Mouse (Mus musculus): ENCODE measurements around the gene Tnfsf10. TPM values are rescaled to one million over a fixed set of nuclear protein-coding genes. Genes with fewer than 3 reads are reported as not detected.
A peak's percentile ranks its signal among the peaks of the same experiment; 100 is the strongest.
"Not testable (repeated sequence)": the region's sequence is repeated elsewhere in the genome, so short reads cannot be mapped to it uniquely, and the experiment has no call there.

Gene Tnfsf10
- polyA plus RNA-seq, 1 experiment from 2014 or later = not detected

DNA sequence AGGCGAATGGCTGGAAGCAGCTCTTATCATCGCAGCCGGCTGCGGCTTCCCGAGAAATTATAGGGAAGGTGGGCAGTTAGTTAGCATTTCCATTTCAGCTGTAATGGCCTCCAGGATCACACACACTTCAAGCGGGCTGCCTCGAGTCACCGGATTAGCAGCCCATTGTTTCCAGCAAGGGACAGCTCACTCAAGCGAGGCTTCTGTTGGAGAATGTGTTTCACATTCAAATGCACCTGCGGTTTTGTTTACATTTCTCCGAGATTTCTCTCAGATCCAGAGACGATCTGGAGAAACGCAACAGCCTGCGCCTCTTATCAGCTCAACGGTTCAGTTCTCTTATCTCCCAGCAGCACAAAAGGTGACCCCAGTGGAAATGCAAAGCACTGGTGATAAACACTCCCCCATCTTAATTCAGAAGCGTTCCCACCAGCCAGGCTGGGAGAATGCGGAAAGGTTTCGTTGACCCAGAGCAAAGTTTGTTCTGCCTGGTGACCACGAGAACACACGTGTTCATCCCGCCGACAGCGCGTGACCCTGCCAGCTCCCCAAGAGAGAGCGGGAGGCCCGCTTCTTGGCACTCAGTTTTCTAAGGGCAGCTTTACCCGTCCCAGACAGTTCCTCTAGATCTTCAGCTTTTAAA, 33.6 kb upstream of the Tnfsf10 start:
- Histone ChIP-seq H3K36me3 (ENCODE audit: control insufficient read depth, insufficient read depth, low read length) (no peaks in the 10 kb centered on the region), H3K9me3 (ENCODE audit: control insufficient read depth, low read length) (no peaks in the 10 kb centered on the region), H3K4me1 (replicated peaks; ENCODE audit: control insufficient read depth, insufficient read depth, low read length) (no peaks in the 10 kb centered on the region; the same call in 1 of the 2 replicates), H3K27me3 (ENCODE audit: control insufficient read depth, insufficient read depth, low read length) (no peaks in the 10 kb centered on the region), H3K27ac (ENCODE audit: low read depth, low read length) (no peak overlapping the region), H3K4me3 (ENCODE audit: low read depth, low read length) (peak overlapping the region; percentile 27), H3K4me2 (replicated peaks; ENCODE audit: low read depth, low read length) (peak overlapping the region; percentile 47), H3K9ac (ENCODE audit: low read depth, low read length) (peak overlapping the region; percentile 50)
- DNase-seq (ENCODE audit: low spot score) = peak; percentile 51
- peak; percentile 55 for ATAC-seq (ENCODE audit: low FRiP score)
- WGBS = 4% methylated on average over 27 of the region's 27 CpGs

DNA sequence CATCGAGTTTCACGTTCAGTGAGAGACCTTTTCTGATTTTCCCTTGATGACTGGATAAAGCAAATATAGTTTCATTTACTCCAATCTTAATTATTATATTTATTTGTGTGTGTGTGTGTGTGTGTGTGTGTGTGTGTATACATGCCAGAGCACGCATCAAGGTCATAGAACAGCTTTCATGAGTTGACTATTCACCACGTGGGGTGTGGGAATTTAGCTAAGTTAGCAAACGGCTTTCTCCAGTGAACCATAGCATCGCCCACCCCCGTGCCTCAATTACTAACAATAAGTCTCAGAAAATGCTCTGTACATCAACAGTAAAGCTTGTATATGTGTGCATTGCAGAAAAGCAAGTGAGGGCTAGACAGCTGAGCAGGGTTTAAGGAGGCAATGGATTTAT, 33.0 kb upstream of the Tnfsf10 start:
- no peak overlapping the region for H3K9ac ChIP-seq (ENCODE audit: low read depth, low read length)
- no peak overlapping the region for H3K27ac ChIP-seq (ENCODE audit: low read depth, low read length)
- ATAC-seq (ENCODE audit: low FRiP score) = peak; percentile 20
- H3K9me3 ChIP-seq (ENCODE audit: control insufficient read depth, low read length) = no peaks in the 10 kb centered on the region
- no peaks in the 10 kb centered on the region for H3K27me3 ChIP-seq (ENCODE audit: control insufficient read depth, insufficient read depth, low read length)
- H3K4me1 ChIP-seq (replicated peaks; ENCODE audit: control insufficient read depth, insufficient read depth, low read length) = no peaks in the 10 kb centered on the region; the same call in 1 of the 2 replicates
- H3K4me2 ChIP-seq (replicated peaks; ENCODE audit: low read depth, low read length) = no peak overlapping the region
- WGBS = 50% methylated on average over 7 of the region's 7 CpGs
- no peak for DNase-seq (ENCODE audit: low spot score)
- H3K4me3 ChIP-seq (ENCODE audit: low read depth, low read length) = no peak overlapping the region
- no peaks in the 10 kb centered on the region for H3K36me3 ChIP-seq (ENCODE audit: control insufficient read depth, insufficient read depth, low read length)

DNA sequence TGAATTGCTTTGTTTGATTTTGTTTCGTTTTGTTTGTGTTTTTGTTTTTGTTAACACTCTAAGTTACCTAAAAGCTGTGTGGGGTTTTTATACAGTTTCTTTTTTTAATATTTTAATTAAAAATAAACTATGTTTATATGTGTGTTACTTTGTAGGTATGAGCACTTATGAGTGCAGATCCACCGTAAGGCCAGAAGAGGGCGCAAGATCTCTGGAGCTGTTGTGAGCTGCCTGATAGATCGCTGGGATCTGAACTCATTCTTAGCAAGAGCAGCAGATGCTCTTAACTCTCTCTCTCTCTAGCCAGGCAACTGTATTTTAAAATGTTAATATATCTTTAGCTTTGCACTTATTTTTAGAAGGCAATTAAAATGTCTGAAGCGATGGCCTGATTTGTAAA, 32.6 kb upstream of the Tnfsf10 start:
- Histone ChIP-seq H3K9me3 (ENCODE audit: control insufficient read depth, low read length) (no peaks in the 10 kb centered on the region), H3K36me3 (ENCODE audit: control insufficient read depth, insufficient read depth, low read length) (no peaks in the 10 kb centered on the region), H3K27me3 (ENCODE audit: control insufficient read depth, insufficient read depth, low read length) (no peaks in the 10 kb centered on the region), H3K4me2 (replicated peaks; ENCODE audit: low read depth, low read length) (no peak overlapping the region), H3K9ac (ENCODE audit: low read depth, low read length) (no peak overlapping the region), H3K27ac (ENCODE audit: low read depth, low read length) (no peak overlapping the region), H3K4me1 (replicated peaks; ENCODE audit: control insufficient read depth, insufficient read depth, low read length) (no peaks in the 10 kb centered on the region; the same call in 1 of the 2 replicates), H3K4me3 (ENCODE audit: low read depth, low read length) (no peak overlapping the region)
- WGBS = 94% methylated on average over 5 of the region's 5 CpGs
- ATAC-seq (ENCODE audit: low FRiP score) (no peak), DNase-seq (ENCODE audit: low spot score) (no peak)

DNA sequence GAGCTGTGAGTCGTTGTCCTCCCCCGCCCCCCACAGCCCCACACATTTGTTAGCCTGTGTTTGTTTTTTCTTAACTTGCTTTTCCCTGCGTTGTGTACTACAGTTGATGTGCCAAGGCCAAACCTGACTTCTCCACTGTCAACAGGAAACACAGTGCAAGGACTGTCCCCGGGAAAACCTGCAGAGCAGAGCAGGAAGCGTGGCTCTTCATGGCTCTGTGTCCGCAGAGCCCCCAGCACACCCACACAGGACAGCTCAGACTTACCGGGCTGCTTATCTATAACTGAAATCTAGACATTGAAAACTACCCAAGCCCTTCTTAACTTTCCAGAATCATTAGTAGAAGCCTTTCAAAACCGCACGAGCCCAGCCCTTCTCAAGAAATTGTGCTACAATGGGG, 31.8 kb upstream of the Tnfsf10 start:
- Histone ChIP-seq H3K9ac (ENCODE audit: low read depth, low read length) (no peak overlapping the region), H3K4me3 (ENCODE audit: low read depth, low read length) (no peak overlapping the region), H3K36me3 (ENCODE audit: control insufficient read depth, insufficient read depth, low read length) (no peaks in the 10 kb centered on the region), H3K27me3 (ENCODE audit: control insufficient read depth, insufficient read depth, low read length) (no peaks in the 10 kb centered on the region), H3K9me3 (ENCODE audit: control insufficient read depth, low read length) (no peaks in the 10 kb centered on the region), H3K4me1 (replicated peaks; ENCODE audit: control insufficient read depth, insufficient read depth, low read length) (no peaks in the 10 kb centered on the region; the same call in 1 of the 2 replicates), H3K27ac (ENCODE audit: low read depth, low read length) (no peak overlapping the region), H3K4me2 (replicated peaks; ENCODE audit: low read depth, low read length) (no peak overlapping the region)
- 79% methylated on average over 9 of the region's 9 CpGs for WGBS
- DNase-seq (ENCODE audit: low spot score) (no peak), ATAC-seq (ENCODE audit: low FRiP score) (no peak)

DNA sequence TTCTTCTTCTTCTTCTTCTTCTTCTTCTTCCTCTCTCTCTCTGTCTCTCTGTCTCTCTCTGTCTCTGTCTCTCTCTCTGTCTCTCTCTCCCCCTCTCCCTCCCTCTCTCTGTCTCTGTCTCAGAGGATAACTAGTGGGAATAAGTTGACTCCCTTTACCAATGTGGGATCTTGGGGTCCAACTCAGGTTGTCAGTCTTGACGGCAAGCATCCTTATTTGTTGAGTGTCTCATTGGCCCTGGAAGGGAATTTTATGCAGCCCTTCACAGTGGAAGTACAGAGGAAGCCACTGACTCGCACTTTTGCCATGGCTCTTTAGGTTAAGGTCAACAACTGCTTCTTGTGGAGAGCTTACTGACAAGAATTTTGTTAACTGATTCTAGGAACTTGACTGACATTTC, 28.5 kb upstream of the Tnfsf10 start:
- no peak for DNase-seq (ENCODE audit: low spot score)
- Histone ChIP-seq H3K4me2 (replicated peaks; ENCODE audit: low read depth, low read length) (no peak overlapping the region), H3K9ac (ENCODE audit: low read depth, low read length) (no peak overlapping the region), H3K9me3 (ENCODE audit: control insufficient read depth, low read length) (no peaks in the 10 kb centered on the region), H3K27me3 (ENCODE audit: control insufficient read depth, insufficient read depth, low read length) (no peaks in the 10 kb centered on the region), H3K4me3 (ENCODE audit: low read depth, low read length) (no peak overlapping the region), H3K36me3 (ENCODE audit: control insufficient read depth, insufficient read depth, low read length) (no peaks in the 10 kb centered on the region), H3K27ac (ENCODE audit: low read depth, low read length) (no peak overlapping the region), H3K4me1 (replicated peaks; ENCODE audit: control insufficient read depth, insufficient read depth, low read length) (no peaks in the 10 kb centered on the region)
- 79% methylated on average over 2 of the region's 2 CpGs for WGBS
- no peak for ATAC-seq (ENCODE audit: low FRiP score)

DNA sequence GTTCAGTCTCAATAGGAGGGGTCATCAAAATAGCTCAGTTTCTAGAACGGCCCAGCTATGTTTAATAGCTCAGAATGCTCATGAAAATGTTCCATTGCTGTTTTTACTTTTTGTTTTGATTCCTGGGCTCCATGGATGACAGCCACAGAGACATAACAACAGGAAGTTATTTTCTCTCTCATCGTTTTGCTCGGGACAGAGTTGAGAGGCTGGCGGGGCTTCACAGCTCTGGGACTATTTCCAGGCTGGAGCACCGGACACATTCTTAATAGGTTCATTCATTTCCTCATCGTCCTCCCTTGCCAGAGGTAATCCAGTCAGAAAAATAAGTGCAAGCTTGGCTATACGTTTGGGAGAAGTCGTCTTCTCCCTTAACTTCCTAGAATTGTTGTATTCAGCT, 27.9 kb upstream of the Tnfsf10 start:
- DNase-seq (ENCODE audit: low spot score) (no peak), ATAC-seq (ENCODE audit: low FRiP score) (no peak)
- no peak overlapping the region for H3K27ac ChIP-seq (ENCODE audit: low read depth, low read length)
- no peak overlapping the region for H3K4me2 ChIP-seq (replicated peaks; ENCODE audit: low read depth, low read length)
- no peak overlapping the region for H3K4me3 ChIP-seq (ENCODE audit: low read depth, low read length)
- no peaks in the 10 kb centered on the region for H3K27me3 ChIP-seq (ENCODE audit: control insufficient read depth, insufficient read depth, low read length)
- no peaks in the 10 kb centered on the region for H3K4me1 ChIP-seq (replicated peaks; ENCODE audit: control insufficient read depth, insufficient read depth, low read length)
- no peaks in the 10 kb centered on the region for H3K9me3 ChIP-seq (ENCODE audit: control insufficient read depth, low read length)
- 76% methylated on average over 8 of the region's 8 CpGs for WGBS
- H3K36me3 ChIP-seq (ENCODE audit: control insufficient read depth, insufficient read depth, low read length) = no peaks in the 10 kb centered on the region
- H3K9ac ChIP-seq (ENCODE audit: low read depth, low read length) = no peak overlapping the region

DNA sequence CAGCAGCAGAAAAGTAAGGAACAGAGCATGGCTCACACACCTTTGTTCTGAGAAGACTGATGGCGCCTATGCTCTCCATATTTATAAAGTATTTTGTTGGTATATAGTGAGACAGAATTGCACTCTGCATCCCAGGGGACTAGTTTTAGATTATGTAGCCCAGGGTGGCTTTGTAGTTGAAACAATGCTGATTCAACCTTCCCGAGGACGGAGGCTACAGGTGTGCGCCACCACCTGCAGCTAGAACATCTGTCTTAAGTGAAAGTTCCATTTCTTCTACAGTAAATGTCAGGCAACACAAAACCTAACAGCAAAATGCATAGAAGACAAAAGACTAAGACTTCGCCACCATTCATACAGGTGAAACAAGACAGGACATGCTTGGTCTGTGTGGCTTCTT, 26.5 kb upstream of the Tnfsf10 start:
- Histone ChIP-seq H3K4me1 (replicated peaks; ENCODE audit: control insufficient read depth, insufficient read depth, low read length) (no peaks in the 10 kb centered on the region), H3K27ac (ENCODE audit: low read depth, low read length) (no peak overlapping the region), H3K4me3 (ENCODE audit: low read depth, low read length) (no peak overlapping the region), H3K9me3 (ENCODE audit: control insufficient read depth, low read length) (no peaks in the 10 kb centered on the region), H3K9ac (ENCODE audit: low read depth, low read length) (no peak overlapping the region), H3K27me3 (ENCODE audit: control insufficient read depth, insufficient read depth, low read length) (no peaks in the 10 kb centered on the region), H3K36me3 (ENCODE audit: control insufficient read depth, insufficient read depth, low read length) (no peaks in the 10 kb centered on the region), H3K4me2 (replicated peaks; ENCODE audit: low read depth, low read length) (no peak overlapping the region)
- WGBS = 85% methylated on average over 5 of the region's 5 CpGs
- no peak for ATAC-seq (ENCODE audit: low FRiP score)
- DNase-seq (ENCODE audit: low spot score) = no peak

DNA sequence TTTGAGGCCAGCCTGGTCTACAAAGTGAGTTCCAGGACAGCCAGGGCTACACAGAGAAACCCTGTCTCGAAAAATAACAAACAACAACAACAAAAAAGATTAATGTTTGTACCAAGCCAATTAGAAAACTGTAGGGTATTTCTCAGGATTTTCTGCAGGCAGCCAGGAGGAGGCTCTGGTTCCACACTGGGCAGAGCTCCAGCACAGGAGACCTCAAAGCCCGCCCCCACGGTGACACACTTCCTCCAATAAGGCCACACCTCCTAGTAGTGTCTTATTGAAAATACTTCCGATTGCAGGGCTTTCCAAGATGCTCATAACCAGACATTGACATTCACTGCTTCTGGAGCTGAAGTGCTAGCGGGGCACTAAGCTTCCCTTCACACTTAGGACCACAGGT, 25.9 kb upstream of the Tnfsf10 start:
- not testable (repeated sequence) for H3K4me2 ChIP-seq (replicated peaks; ENCODE audit: low read depth, low read length); H3K27ac ChIP-seq (ENCODE audit: low read depth, low read length); H3K27me3 ChIP-seq (ENCODE audit: control insufficient read depth, insufficient read depth, low read length); H3K9ac ChIP-seq (ENCODE audit: low read depth, low read length); H3K9me3 ChIP-seq (ENCODE audit: control insufficient read depth, low read length); H3K4me3 ChIP-seq (ENCODE audit: low read depth, low read length); ATAC-seq (ENCODE audit: low FRiP score); H3K36me3 ChIP-seq (ENCODE audit: control insufficient read depth, insufficient read depth, low read length); DNase-seq (ENCODE audit: low spot score); H3K4me1 ChIP-seq (replicated peaks; ENCODE audit: control insufficient read depth, insufficient read depth, low read length)
- 86% methylated on average over 5 of the region's 5 CpGs for WGBS

DNA sequence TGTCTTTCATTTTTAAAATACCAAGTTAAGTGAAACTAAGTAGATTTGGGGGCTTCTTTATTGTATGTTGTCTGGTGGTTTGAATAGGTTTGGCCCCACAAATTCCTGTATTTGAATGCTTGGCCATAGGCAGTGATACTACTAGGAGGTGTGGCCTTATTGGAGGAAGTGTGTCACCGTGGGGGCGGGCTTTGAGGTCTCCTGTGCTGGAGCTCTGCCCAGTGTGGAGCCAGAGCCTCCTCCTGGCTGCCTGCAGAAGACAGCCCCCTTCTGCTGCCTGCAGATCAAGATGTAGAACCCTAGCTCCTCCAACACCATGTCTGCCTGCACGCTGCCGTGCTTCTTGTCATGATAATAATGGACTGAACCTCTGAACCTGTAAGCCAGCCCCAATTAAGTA, 25.4 kb upstream of the Tnfsf10 start:
- H3K4me3 ChIP-seq (ENCODE audit: low read depth, low read length); H3K9ac ChIP-seq (ENCODE audit: low read depth, low read length); H3K4me1 ChIP-seq (replicated peaks; ENCODE audit: control insufficient read depth, insufficient read depth, low read length); DNase-seq (ENCODE audit: low spot score); H3K9me3 ChIP-seq (ENCODE audit: control insufficient read depth, low read length); ATAC-seq (ENCODE audit: low FRiP score); H3K27ac ChIP-seq (ENCODE audit: low read depth, low read length); H3K36me3 ChIP-seq (ENCODE audit: control insufficient read depth, insufficient read depth, low read length); H3K27me3 ChIP-seq (ENCODE audit: control insufficient read depth, insufficient read depth, low read length); H3K4me2 ChIP-seq (replicated peaks; ENCODE audit: low read depth, low read length): not testable (repeated sequence)
- 92% methylated on average over 4 of the region's 4 CpGs for WGBS

Data from hindbrain, embryonic 11.5 days (tissue).